Mouse (Mus musculus): ENCODE results near the gene Slc41a2.
"Not testable (repeated sequence)": the region's sequence is repeated elsewhere in the genome, so short reads cannot be mapped to it uniquely, and the experiment has no call there.

Slc41a2 gene

GRCm38 (mm10) chr10:83351779-83352178 is 14.1 kb upstream of the Slc41a2 start:
- not testable (repeated sequence) for DNase-seq

DNA sequence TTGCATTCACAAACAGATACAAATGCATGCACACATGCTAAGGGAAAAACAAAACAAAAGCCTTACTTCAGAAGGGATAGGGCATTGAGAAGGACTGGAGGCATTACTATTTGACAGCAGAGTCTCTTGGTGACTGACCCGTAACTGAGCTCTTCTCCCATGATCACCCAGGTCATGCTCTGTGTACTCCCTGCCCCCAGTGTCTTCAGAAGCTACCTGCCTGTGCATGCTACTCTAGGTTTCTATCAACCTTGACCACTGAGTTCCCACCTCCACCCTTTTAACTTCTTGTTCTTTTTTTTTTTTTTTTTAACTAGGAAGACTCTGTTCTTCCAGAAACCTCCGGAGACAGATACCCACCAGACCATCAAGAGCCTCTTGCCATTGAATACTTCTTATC is 13.0 kb upstream of the Slc41a2 start:
- DNase-seq, result peak; percentile 18 to 66

GRCm38 (mm10) chr10:83347494-83347893 is 9.8 kb upstream of the Slc41a2 start:
- DNase-seq, result no peak

DNA sequence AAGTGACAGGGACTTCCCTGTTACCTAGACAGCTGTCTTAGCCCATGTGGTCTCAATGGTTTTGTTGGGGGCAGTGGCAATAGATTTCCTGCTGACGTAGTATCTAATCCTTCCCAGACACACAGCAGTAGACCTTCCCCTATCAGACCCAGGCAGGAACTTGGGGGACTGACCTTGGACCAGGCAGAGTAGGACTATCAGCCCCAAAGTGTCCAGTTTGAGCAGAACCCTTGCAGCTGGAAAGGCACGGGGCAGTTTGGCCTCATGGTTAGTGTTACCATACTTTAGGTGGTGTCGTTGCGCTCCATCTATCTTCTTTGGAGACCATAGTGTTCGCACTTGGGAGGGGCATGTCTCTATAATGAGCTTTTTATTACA is 8.7 kb upstream of the Slc41a2 start:
- no peak for DNase-seq

- no peak for DNase-seq
These were observed 8.1 kb upstream of the Slc41a2 start for GRCm38 (mm10) chr10:83345693-83346358.

DNA sequence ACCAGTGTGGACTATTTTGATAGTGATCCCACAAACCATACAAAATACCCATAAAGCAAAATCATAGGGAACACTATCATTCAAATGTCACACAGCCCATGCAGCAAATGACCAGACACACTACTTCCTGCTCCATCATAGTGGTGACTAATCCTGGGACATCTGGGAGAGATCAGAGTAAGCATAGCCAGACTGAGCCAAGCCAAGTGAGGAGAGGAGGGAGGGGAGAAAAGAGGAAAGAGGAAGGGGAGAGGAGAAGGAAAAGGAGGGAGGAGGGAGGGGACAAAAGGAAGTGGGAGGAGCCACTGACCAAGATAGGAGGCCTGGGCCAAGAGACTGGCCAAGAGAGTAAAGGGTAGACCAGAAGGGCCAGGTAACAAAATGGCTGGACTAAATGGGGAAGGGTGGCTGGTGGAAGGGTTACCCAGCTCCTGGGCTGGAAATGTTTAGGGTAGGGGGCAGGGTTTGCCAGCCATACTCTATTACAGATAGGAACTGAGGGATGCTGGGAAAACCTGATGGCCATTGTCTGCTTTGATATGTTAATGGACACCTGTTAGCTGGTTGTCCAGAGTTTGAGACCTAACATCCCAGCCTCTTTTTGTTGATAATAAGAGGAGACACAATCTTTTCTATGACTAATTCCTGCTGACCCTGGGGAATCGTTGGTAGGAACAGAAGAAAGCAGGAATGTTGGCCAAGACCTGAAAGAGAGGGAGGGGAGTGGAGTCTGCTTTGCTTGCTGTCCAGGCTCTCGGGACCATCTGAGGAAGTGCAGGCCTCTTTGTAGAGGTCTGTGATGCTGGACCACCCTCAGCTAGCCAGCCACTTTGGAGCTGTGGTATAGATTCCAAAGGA is 6.4 kb upstream of the Slc41a2 start:
- no peak for DNase-seq

GRCm38 (mm10) chr10:83343171-83343570 is 5.5 kb upstream of the Slc41a2 start:
- DNase-seq, result no peak

DNA sequence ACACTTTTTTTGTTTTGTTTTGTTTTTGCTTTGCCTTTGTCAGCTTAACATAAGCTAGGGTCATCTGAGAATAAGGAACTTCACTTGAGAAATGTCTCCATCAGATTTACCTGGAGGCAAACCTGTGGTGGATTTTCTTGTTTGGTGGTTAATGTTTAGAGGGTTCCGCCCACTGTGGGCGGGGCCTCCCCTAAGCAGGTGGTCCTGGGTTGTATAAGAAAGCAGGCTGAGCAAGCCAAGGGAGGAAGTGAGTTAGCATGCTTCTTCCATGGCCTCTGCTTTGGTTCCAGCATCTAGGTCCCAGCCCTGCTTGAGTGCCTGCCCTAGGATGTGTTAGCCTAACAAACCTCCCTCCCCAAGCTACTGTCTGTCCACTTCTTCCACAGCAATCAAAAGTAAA is 3.5 kb upstream of the Slc41a2 start:
- no peak for DNase-seq

- no peak for DNase-seq
These were observed 403 bp upstream of the Slc41a2 start for GRCm38 (mm10) chr10:83337971-83338598.

DNA sequence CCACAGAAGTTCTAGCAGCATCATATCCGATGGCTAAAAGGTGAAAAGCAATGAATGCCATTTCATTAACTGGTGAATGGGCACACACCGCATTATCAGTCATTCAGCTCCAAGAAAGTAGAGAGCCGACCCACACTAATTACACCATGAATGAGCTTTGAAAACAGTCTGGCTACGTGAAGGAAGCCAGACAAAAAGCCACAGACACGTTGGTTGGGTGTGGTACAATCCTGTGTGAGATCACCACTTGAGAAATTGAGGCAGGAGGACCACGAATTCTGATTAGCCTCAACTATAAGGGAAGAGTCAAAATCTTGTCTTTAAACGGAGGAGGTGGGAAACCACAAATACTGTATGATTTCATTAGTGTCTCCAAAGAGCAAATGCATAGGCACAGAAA is 1.3 kb downstream of the Slc41a2 start:
- DNase-seq, result no peak

- no peak for DNase-seq
These were observed 5.1 kb downstream of the Slc41a2 start for GRCm38 (mm10) chr10:83332581-83332980.

- DNase-seq, result no peak
These were observed 5.9 kb downstream of the Slc41a2 start for GRCm38 (mm10) chr10:83331811-83332210.

DNA sequence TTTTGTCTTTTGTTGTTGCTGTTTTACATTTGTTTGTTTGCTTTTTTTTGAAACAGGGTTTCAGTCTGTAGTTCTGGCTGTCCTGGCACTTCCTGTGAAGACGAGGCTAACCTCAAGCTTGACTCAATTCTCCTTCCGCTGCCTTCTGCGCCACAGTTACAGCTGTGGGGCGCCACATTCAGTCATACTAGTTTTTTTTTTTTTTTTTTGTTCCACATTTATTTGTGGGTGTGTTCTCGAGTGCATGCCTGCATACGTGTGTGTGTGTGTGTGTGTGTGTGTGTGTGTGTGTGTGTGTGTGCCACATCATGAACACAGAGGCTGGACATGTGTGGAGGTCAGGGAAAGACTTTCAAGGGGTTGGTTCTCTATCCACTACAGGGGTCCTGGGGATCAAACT is 7.3 kb downstream of the Slc41a2 start:
- no peak for DNase-seq

GRCm38 (mm10) chr10:83328791-83329190 is 8.9 kb downstream of the Slc41a2 start:
- DNase-seq, result no peak

DNA sequence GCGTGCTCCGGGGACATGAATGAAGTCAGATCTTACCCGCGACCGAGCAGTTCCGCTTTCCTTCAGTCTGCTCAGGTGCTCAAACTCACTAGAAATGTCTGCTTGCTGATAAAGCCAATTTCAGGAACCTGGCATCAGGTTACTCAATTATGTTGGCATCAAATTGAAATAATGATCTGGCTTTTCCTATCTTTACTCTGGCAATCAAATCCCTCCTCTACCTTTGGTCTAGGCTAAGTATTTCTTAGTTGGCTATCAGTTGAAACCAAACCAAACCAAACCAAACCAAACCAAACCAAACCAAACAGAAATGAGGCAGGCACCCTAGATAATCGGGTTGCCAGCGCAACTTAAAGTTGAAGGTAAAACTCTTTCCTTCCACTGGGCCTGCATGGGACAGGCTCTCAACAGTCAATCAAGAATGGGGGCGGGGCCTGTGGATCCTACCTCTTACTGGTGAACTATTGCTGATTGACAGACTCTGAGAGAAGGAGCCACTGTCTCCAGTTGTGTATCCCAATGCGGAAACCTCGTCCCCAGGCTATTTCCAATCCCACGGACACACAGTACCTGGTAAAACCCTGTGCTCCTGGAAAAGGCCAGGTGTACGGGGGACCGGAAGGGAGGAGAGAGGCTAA is 10.9 kb downstream of the Slc41a2 start:
- no peak for DNase-seq

DNA sequence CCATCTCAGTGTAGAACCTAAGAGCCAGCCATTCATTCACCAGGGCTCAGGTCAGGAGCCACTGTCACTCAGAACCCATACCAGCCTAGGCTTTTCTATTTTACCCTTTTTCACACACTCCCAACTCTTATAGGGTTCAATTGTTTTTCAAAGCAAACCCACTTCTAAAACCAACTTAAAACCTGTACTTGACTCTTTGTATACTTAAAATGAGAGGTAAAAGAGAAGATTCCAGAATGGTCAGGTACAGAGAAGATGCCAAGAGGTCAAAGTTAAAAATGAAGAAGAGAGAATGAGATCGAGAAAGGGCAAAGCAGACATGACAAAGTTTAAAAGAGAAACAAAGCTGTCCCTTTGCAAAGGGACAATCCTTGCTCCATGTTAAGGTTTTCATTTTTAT is 11.8 kb downstream of the Slc41a2 start:
- DNase-seq, result no peak

DNA sequence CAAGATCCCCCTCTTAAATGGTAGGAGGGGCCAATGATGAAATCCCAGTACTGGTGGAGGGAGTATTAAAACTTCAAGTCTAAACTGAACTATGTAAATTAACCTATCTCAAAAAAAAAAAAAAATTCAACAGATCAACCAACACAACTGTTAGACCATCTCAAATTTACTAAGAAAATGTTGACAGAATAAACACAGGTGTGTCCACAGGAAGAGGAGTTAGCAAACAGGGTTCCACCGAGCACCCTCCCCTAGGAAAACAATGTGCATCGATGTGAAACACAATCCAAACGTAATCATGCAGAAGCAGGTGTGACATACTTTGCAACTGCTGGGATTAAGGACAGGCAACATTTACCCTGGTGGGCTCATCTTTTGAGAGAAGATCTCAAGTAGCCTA is 12.8 kb downstream of the Slc41a2 start:
- DNase-seq, result no peak

- no peak for DNase-seq
These were observed 15.1 kb downstream of the Slc41a2 start for GRCm38 (mm10) chr10:83322551-83323100.

- DNase-seq, result no peak
These were observed 16.2 kb downstream of the Slc41a2 start for GRCm38 (mm10) chr10:83321528-83321927.

GRCm38 (mm10) chr10:83320870-83321269 is 16.8 kb downstream of the Slc41a2 start:
- DNase-seq, result no peak

DNA sequence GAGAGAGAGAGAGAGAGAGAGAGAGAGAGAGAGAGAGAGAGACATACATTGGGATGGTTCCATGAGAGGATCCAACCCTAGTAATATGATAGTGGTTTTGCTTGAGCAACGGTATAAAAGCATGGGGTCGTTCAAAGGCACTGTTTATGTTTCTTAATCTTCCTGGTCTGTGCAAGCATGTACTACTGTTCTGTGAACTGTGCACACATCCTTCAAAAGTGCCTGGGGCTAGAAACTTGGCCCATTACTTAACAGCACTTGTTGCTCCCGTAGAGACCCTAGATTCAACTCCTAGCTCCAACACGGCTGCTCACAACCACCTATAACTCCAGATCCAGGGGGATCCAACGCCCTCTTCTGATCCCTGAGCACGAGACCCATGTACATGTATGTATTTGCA is 17.3 kb downstream of the Slc41a2 start:
- DNase-seq, result no peak

DNA sequence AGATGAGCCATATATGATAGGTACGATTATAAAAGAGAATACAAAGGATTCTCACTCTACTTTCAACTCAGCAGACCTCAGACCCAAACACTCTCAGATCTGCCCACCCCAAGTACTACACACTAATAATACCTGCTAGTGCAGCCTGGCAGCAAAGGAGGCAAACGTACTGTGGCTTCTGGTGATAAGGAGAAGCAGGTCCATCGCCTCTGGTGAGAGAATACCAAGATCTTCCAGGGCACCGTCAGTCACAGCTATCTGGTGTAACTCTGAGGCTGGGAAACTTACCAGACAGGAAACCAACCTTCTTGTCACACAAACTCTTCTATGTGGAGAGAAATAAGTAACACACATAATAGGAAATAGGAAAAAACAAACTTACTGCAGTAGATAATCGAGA is 24.6 kb downstream of the Slc41a2 start:
- no peak for DNase-seq

- no peak for DNase-seq
These were observed 27.3 kb downstream of the Slc41a2 start for GRCm38 (mm10) chr10:83310356-83310755.

Measured in kidney, postnatal 25 days (tissue).